ENCODE assay signal across 8 mouse cellular contexts in the genomic region with DNA sequence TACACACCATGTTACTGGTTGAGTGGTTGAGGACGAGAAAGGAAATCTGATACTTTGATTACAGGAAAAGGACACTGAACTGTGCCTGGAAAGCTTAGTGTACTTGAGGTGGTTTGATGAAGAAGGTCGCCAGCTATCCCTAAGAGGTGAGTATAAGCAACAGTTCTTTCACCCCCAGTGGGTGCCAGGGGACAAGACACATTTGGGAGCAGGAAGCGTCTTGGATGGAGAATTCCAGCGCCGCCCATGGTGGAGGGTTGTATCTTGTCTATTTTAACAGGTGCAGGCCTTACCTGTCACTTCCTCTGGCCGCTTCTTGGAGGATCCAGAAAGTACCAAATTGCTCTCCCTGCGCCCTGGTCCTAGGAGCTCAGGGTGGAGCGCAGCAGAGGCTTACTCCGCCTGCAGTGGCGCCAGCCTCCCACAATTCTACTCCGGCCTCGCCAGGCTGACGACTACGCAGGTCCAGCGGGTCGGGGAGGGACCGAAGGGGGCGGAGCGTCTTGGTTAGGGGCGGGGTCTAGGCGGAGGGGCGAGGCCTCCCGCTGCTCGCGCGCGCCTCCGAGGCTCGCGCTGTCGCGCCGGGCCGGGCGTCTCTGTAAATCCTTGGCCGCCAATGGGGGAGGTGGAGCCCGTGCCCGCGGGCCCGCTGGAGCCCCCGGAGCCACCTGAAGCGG. TPM values are rescaled to one million over a fixed set of nuclear protein-coding genes. Genes with fewer than 3 reads are reported as not detected.
DNase-seq lines count a peak whose midpoint lies in the region; ATAC-seq and TF ChIP-seq lines count a peak whose summit lies in the region.

A gene (plus strand): TSS at position 540 of the 677 bp plus-strand sequence.

- no peaks in the 10 kb centered on the region for H3K27me3 ChIP-seq in embryonic facial prominence, embryonic 13.5 days
- H3K27me3 ChIP-seq in heart, adult 2 months (ENCODE audit: control insufficient read depth, insufficient read depth, low read length) = no peaks in the 10 kb centered on the region
- no peaks in the 10 kb centered on the region for H3K27me3 ChIP-seq in limb, embryonic 13.5 days
- no peaks in the 10 kb centered on the region for H3K27me3 ChIP-seq in midbrain, embryonic 16.5 days (ENCODE audit: control insufficient read depth, insufficient read depth, low read depth, low read length)

- peak; percentile 61 for TF ChIP-seq CTCF in heart, adult 2 months (IDR thresholded peaks at IDR 0.05)

- intact Hi-C loops in heart, adult 2 months (cut with DNase I) = loop anchor here (5.0 to 10.0 kb wide), 4 partner anchors 49 to 303 kb away; a partner anchor contains a TSS

- H3K36me3 ChIP-seq in embryonic facial prominence, embryonic 13.5 days = peaks cover 7% of the 10 kb centered on the region; the same call in 1 of the 2 replicates
- H3K36me3 ChIP-seq in heart, adult 2 months (ENCODE audit: control insufficient read depth, insufficient read depth, low read length) = peaks cover 11% of the 10 kb centered on the region
- H3K36me3 ChIP-seq in limb, embryonic 13.5 days = peaks cover 26% of the 10 kb centered on the region; the same call in 1 of the 2 replicates
- H3K36me3 ChIP-seq in midbrain, embryonic 16.5 days (ENCODE audit: control insufficient read depth, insufficient read depth, low read length) = no peaks in the 10 kb centered on the region

- no peak for TF ChIP-seq EP300 in heart, adult 2 months (IDR thresholded peaks at IDR 0.05; ENCODE audit: insufficient read depth, low read depth, low read length)

- H3K4me1 ChIP-seq in embryonic facial prominence, embryonic 13.5 days = peaks cover 6% of the 10 kb centered on the region
- H3K4me1 ChIP-seq in heart, adult 2 months (ENCODE audit: control insufficient read depth, insufficient read depth, low read length) = peaks cover 2% of the 10 kb centered on the region
- H3K4me1 ChIP-seq in limb, embryonic 13.5 days = peaks cover 17% of the 10 kb centered on the region
- peaks cover 15% of the 10 kb centered on the region for H3K4me1 ChIP-seq in midbrain, embryonic 16.5 days (ENCODE audit: control insufficient read depth, insufficient read depth, low read length)

- H3K79me2 ChIP-seq in heart, adult 2 months (replicated peaks; ENCODE audit: control insufficient read depth, insufficient read depth, low read length) = peaks cover 3% of the 10 kb centered on the region; the same call in 1 of the 2 replicates

- peak within 1 kb of the TSS; percentile 78 for H3K4me2 ChIP-seq in embryonic facial prominence, embryonic 13.5 days
- peak within 1 kb of the TSS; percentile 82 for H3K4me2 ChIP-seq in limb, embryonic 13.5 days (replicated peaks)
- H3K4me2 ChIP-seq in midbrain, embryonic 16.5 days (ENCODE audit: low read length) = peak within 1 kb of the TSS; percentile 73

- TF ChIP-seq POLR2A in heart, adult 2 months (IDR thresholded peaks at IDR 0.05; ENCODE audit: insufficient read depth, low read depth, low read length) = peak; percentile 93

- peak within 1 kb of the TSS; percentile 100 for H3K4me3 ChIP-seq in embryonic facial prominence, embryonic 13.5 days
- H3K4me3 ChIP-seq in heart, adult 2 months = peak within 1 kb of the TSS; percentile 81
- peak within 1 kb of the TSS; percentile 81 for H3K4me3 ChIP-seq in limb, embryonic 13.5 days
- H3K4me3 ChIP-seq in midbrain, embryonic 16.5 days (ENCODE audit: low read depth, low read length) = peak within 1 kb of the TSS; percentile 99

- peak within 1 kb of the TSS; percentile 96 for H3K9ac ChIP-seq in embryonic facial prominence, embryonic 13.5 days
- peak within 1 kb of the TSS; percentile 96 for H3K9ac ChIP-seq in heart, adult 2 months (ENCODE audit: low read depth, low read length)
- peak within 1 kb of the TSS; percentile 91 for H3K9ac ChIP-seq in limb, embryonic 13.5 days
- peak within 1 kb of the TSS; percentile 97 for H3K9ac ChIP-seq in midbrain, embryonic 16.5 days (ENCODE audit: low read depth, low read length)

- DNase-seq in 3134 (ENCODE audit: extremely low read depth, insufficient read length, low spot score) = peak; percentile 98
- peak; percentile 99 for DNase-seq in adrenal gland, postnatal 36 days
- DNase-seq in heart, adult 2 months = peak; percentile 96 to 99
- peak; percentile 94 for DNase-seq in kidney, adult 8-10 months
- DNase-seq in spleen, postnatal 10 days (ENCODE audit: low spot score in 2 of 2) = peak; percentile 99

- WGBS in embryonic facial prominence, embryonic 13.5 days = 1% methylated on average over 41 of the region's 42 CpGs
- WGBS in heart, adult 2 months = 1% methylated on average over 42 of the region's 42 CpGs
- WGBS in limb, embryonic 13.5 days = under 1% methylated on average over 41 of the region's 42 CpGs
- WGBS in midbrain, embryonic 16.5 days = 1% methylated on average over 41 of the region's 42 CpGs

- peak within 1 kb of the TSS; percentile 88 for H3K27ac ChIP-seq in embryonic facial prominence, embryonic 13.5 days
- peak within 1 kb of the TSS; percentile 85 for H3K27ac ChIP-seq in heart, adult 2 months
- H3K27ac ChIP-seq in limb, embryonic 13.5 days = peak within 1 kb of the TSS; percentile 93
- peak within 1 kb of the TSS; percentile 91 for H3K27ac ChIP-seq in midbrain, embryonic 16.5 days (ENCODE audit: low read length)

- ATAC-seq in embryonic facial prominence, embryonic 13.5 days (ENCODE audit: insufficient number of reproducible peaks, insufficient read depth, low FRiP score, low TSS enrichment, low read depth) = peak; percentile 97
- peak; percentile 97 for ATAC-seq in limb, embryonic 13.5 days (ENCODE audit: low FRiP score, low read depth)
- peak; percentile 98 for ATAC-seq in midbrain, embryonic 16.5 days

- H3K9me3 ChIP-seq in embryonic facial prominence, embryonic 13.5 days = no peaks in the 10 kb centered on the region
- no peaks in the 10 kb centered on the region for H3K9me3 ChIP-seq in limb, embryonic 13.5 days
- no peaks in the 10 kb centered on the region for H3K9me3 ChIP-seq in midbrain, embryonic 16.5 days (replicated peaks; ENCODE audit: control insufficient read depth, low read length, poor library complexity, severe bottlenecking)

RNA-seq across cellular contexts. Expression of the gene that starts here (rescaled TPM):
- 1 to 10 TPM; 9.5 to 9.8 TPM for total RNA-seq in adrenal gland, postnatal 36 days (2021)
- polyA plus RNA-seq in embryonic facial prominence, embryonic 13.5 days (2015; fragmentation: Nextera tagmentation; extraction: Ambion mirVana) = 3.9 and 4.0 TPM in 2 replicates
- 1 to 10 TPM; 3.2 to 4.6 TPM for total RNA-seq in heart, adult 2 months (2021)
- polyA plus RNA-seq in heart, adult 2 months (2012; rRNA removed) = 2.1 and 4.2 TPM in 2 replicates
- 4.2 and 4.4 TPM in 2 replicates for polyA plus RNA-seq in limb, embryonic 13.5 days (2015; fragmentation: Nextera tagmentation; extraction: Ambion mirVana)
- 3.6 and 4.0 TPM in 2 replicates for polyA plus RNA-seq in midbrain, embryonic 16.5 days (2015; fragmentation: Nextera tagmentation; extraction: Ambion mirVana)

Comparison
In these comparisons a context has a peak if more than half of its experiments do, and no peak if none do; other contexts are left out.
1. Peak in every context shown above with its lines: DNase-seq, ATAC-seq, H3K4me3 ChIP-seq and H3K27ac ChIP-seq.